Mouse (Mus musculus) embryonic facial prominence, embryonic 11.5 days (tissue): ENCODE measurements around the gene Gm9844. TPM values are rescaled to one million over a fixed set of nuclear protein-coding genes. Genes with fewer than 3 reads are reported as not detected.
"Not testable (repeated sequence)": the region's sequence is repeated elsewhere in the genome, so short reads cannot be mapped to it uniquely, and the experiment has no call there.

Experiments
- ATAC-seq: fragments of 200-750 bp; cut with Nextera tagmentation; replicated peaks from 2 replicates; pipeline ENCODE4 v1.8.0; 2017; ENCODE audit warnings: low read depth; ENCODE audit not compliant: insufficient number of reproducible peaks, low FRiP score, low TSS enrichment
- DNase-seq: peaks from one replicate; pipeline ENCODE4 v3.0.0-alpha.2; 2015; ENCODE audit warnings: low spot score
- H3K27ac ChIP-seq: fragments of 300-500 bp; sonication (generic); replicated peaks from 2 replicates; pipeline ENCODE4 v1.5.1; 2014; ENCODE audit warnings: mild to moderate bottlenecking, low read depth, low read length, control low read depth
- H3K27me3 ChIP-seq: fragments of 300-500 bp; sonication (generic); 2 replicates; pipeline ENCODE4 v1.6.1; 2014; ENCODE audit warnings: mild to moderate bottlenecking, low read length, moderate library complexity, mixed read lengths; ENCODE audit not compliant: control insufficient read depth, insufficient read depth
- H3K36me3 ChIP-seq: fragments of 300-500 bp; sonication (generic); replicated peaks from 2 replicates; pipeline ENCODE4 v1.6.1; 2014; ENCODE audit warnings: low read depth, mild to moderate bottlenecking, low read length, moderate library complexity, mixed read lengths; ENCODE audit not compliant: control insufficient read depth, insufficient read depth
- H3K4me1 ChIP-seq: fragments of 300-500 bp; sonication (generic); 2 replicates; pipeline ENCODE4 v1.6.1; 2014; ENCODE audit warnings: low read length, mixed read lengths; ENCODE audit not compliant: control insufficient read depth, insufficient read depth
- H3K4me2 ChIP-seq: fragments of 300-500 bp; sonication (generic); 2 replicates; pipeline ENCODE4 v1.6.1; 2014; ENCODE audit warnings: low read depth, mild to moderate bottlenecking, control low read depth, low read length, moderate library complexity
- H3K4me3 ChIP-seq: fragments of 300-500 bp; sonication (generic); 2 replicates; pipeline ENCODE4 v1.5.1; 2014; ENCODE audit warnings: low read depth, low read length, control low read depth
- H3K9ac ChIP-seq: fragments of 300-500 bp; sonication (generic); replicated peaks from 2 replicates; pipeline ENCODE4 v1.6.1; 2014; ENCODE audit warnings: mild to moderate bottlenecking, control low read depth, low read length
- H3K9me3 ChIP-seq: fragments of 300-500 bp; sonication (generic); replicated peaks from 2 replicates; pipeline ENCODE4 v1.6.1; 2016; ENCODE audit warnings: mild to moderate bottlenecking, low read length, inconsistent platforms, mixed read lengths; ENCODE audit not compliant: control insufficient read depth
- WGBS: fragments of 180-500 bp; shearing (Covaris S2); extraction: QIAGEN DNeasy Blood & Tissue Kit; methylation state at CpG from one replicate; pipeline ENCODE4 v1.1.7; 2014; 5-methylcytosine and 5-hydroxymethylcytosine counted together
- polyA plus RNA-seq: library from polyadenylated mRNA; unstranded; fragments of >200 nt; fragmentation: Nextera tagmentation; extraction: Ambion mirVana; gene quantifications from 2 replicates; pipeline ENCODE4 v1.2.1, GENCODE M21; 2014

Gene Gm9844
- polyA plus RNA-seq: 20.6 and 26.5 TPM in 2 replicates

- Histone ChIP-seq H3K27ac (no peak within 1 kb of the TSS), H3K9me3 (no peaks in the 10 kb centered on the region), H3K4me1 (no peaks in the 10 kb centered on the region), H3K4me2 (no peak within 1 kb of the TSS), H3K27me3 (no peaks in the 10 kb centered on the region), H3K4me3 (no peak within 1 kb of the TSS), H3K36me3 (no peaks in the 10 kb centered on the region), H3K9ac (no peak within 1 kb of the TSS)
- 85% methylated on average over 7 of the region's 7 CpGs for WGBS
- ATAC-seq (no peak), DNase-seq (no peak)
Measured at GRCm38 (mm10) chr7:24861913-24862312, at the start of gene Gm9844. Gene Gm9844 (plus strand): TSS chr7:24862213.

- Histone ChIP-seq H3K9me3 (no peaks in the 10 kb centered on the region), H3K27me3 (no peaks in the 10 kb centered on the region), H3K36me3 (no peaks in the 10 kb centered on the region), H3K9ac (no peak overlapping the region), H3K27ac (no peak overlapping the region), H3K4me1 (no peaks in the 10 kb centered on the region), H3K4me2 (no peak overlapping the region), H3K4me3 (no peak overlapping the region)
- 0% methylated on average over 3 of the region's 3 CpGs for WGBS
- ATAC-seq (0 out of 2 replicates have a peak, but pooled peaks have one; percentile 59), DNase-seq (peak; percentile 84)
Measured at GRCm38 (mm10) chr7:24817502-24817901, 44.5 kb upstream of the Gm9844 start.

GRCm38 (mm10) chr7:24824452-24824851, 37.6 kb upstream of the Gm9844 start:
- no peak overlapping the region for H3K4me3 ChIP-seq
- H3K27me3 ChIP-seq: no peaks in the 10 kb centered on the region
- H3K9ac ChIP-seq: no peak overlapping the region
- no peak overlapping the region for H3K27ac ChIP-seq
- no peak for ATAC-seq
- no peaks in the 10 kb centered on the region for H3K9me3 ChIP-seq
- H3K4me2 ChIP-seq: no peak overlapping the region
- H3K36me3 ChIP-seq: no peaks in the 10 kb centered on the region
- DNase-seq: no peak
- no peaks in the 10 kb centered on the region for H3K4me1 ChIP-seq
- WGBS: 71% methylated on average over 7 of the region's 7 CpGs

- 93% methylated on average over 4 of the region's 4 CpGs for WGBS
- Histone ChIP-seq H3K27me3 (no peaks in the 10 kb centered on the region), H3K36me3 (no peaks in the 10 kb centered on the region), H3K9me3 (no peaks in the 10 kb centered on the region), H3K4me1 (no peaks in the 10 kb centered on the region), H3K9ac (no peak overlapping the region), H3K4me3 (no peak overlapping the region), H3K4me2 (no peak overlapping the region), H3K27ac (no peak overlapping the region)
- DNase-seq: no peak
- no peak for ATAC-seq
Measured at GRCm38 (mm10) chr7:24827181-24827580, 34.8 kb upstream of the Gm9844 start.

GRCm38 (mm10) chr7:24838732-24839409, 23.1 kb upstream of the Gm9844 start:
- H3K27ac ChIP-seq, H3K4me2 ChIP-seq, H3K27me3 ChIP-seq, ATAC-seq, H3K36me3 ChIP-seq, H3K4me1 ChIP-seq, H3K9ac ChIP-seq, H3K4me3 ChIP-seq, DNase-seq, H3K9me3 ChIP-seq: not testable (repeated sequence)
- WGBS: 68% methylated on average over 11 of the region's 13 CpGs

- H3K9ac ChIP-seq: no peak overlapping the region
- H3K27me3 ChIP-seq: no peaks in the 10 kb centered on the region
- DNase-seq: no peak
- no peak overlapping the region for H3K27ac ChIP-seq
- H3K4me2 ChIP-seq: no peak overlapping the region
- no peak overlapping the region for H3K4me3 ChIP-seq
- no peaks in the 10 kb centered on the region for H3K4me1 ChIP-seq
- H3K36me3 ChIP-seq: no peaks in the 10 kb centered on the region
- H3K9me3 ChIP-seq: no peaks in the 10 kb centered on the region
- ATAC-seq: no peak
- 66% methylated on average over 8 of the region's 8 CpGs for WGBS
Measured at GRCm38 (mm10) chr7:24839410-24839808, 22.6 kb upstream of the Gm9844 start.

- no peak overlapping the region for H3K4me3 ChIP-seq
- no peaks in the 10 kb centered on the region for H3K36me3 ChIP-seq
- no peak for DNase-seq
- WGBS: 41% methylated on average over 3 of the region's 3 CpGs
- no peaks in the 10 kb centered on the region for H3K27me3 ChIP-seq
- H3K27ac ChIP-seq: no peak overlapping the region
- H3K4me1 ChIP-seq: no peaks in the 10 kb centered on the region
- H3K4me2 ChIP-seq: no peak overlapping the region
- H3K9ac ChIP-seq: no peak overlapping the region
- ATAC-seq: no peak
- no peaks in the 10 kb centered on the region for H3K9me3 ChIP-seq
Measured at GRCm38 (mm10) chr7:24840331-24840730, 21.7 kb upstream of the Gm9844 start.

GRCm38 (mm10) chr7:24841009-24841408, 21.0 kb upstream of the Gm9844 start:
- ATAC-seq: no peak
- Histone ChIP-seq H3K4me1 (no peaks in the 10 kb centered on the region), H3K36me3 (no peaks in the 10 kb centered on the region), H3K9ac (no peak overlapping the region), H3K27me3 (no peaks in the 10 kb centered on the region), H3K4me2 (no peak overlapping the region), H3K9me3 (no peaks in the 10 kb centered on the region), H3K4me3 (no peak overlapping the region), H3K27ac (no peak overlapping the region)
- DNase-seq: no peak
- WGBS: 78% methylated on average over 4 of the region's 4 CpGs
